Comparison of ENCODE assay signal across 34 mouse cellular contexts in the genomic region with DNA sequence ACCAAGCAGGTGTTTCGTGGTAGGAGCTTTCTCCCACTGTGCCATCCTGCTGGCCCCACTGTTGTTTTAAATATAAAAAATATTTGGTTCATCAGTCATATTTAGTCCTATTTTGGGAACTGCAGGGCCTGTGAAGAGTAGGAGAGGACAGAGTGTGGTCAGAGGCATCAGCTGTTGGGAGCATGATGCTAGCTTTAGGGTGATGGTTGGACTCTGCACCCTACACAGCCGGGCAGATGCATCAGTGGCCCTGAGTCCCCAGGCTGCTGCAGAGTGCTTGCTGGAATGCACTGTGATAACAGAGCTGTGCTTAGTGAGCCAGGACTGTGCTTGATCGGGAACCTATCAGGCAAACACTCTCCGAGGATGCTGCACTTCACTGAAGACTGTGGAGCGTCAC.
"Had no signal": no experiment of that assay in that cellular context is flagged by ENCODE, and none has a peak within 500 bp of the region (broad histone marks: within the 10 kb centered on the region; RNA-seq: fewer than 3 reads in every experiment).

No protein-coding gene starts in this region.

- H3K4me1 ChIP-seq: heart, embryonic 10.5 days; heart, embryonic 12.5 days; heart, embryonic 13.5 days; heart, embryonic 15.5 days; hindbrain, embryonic 10.5 days; hindbrain, embryonic 12.5 days; hindbrain, embryonic 13.5 days; hindbrain, embryonic 15.5 days; intestine, embryonic 15.5 days; kidney, embryonic 15.5 days had no signal

- DNase-seq: heart, postnatal 10 days; heart, postnatal 14 days; heart, postnatal 36 days; heart, postnatal 4 days; kidney, adult 11 months; kidney, adult 18-20 months; kidney, adult 2 months; kidney, adult 8-10 months; kidney, adult 9 months; kidney, postnatal 10 days; kidney, postnatal 14 days; kidney, postnatal 25 days; kidney, postnatal 36 days; kidney, postnatal 4 days; layer of hippocampus, adult 9-11 months; layer of hippocampus, postnatal 36 days had no signal

- H3K27me3 ChIP-seq: heart, embryonic 12.5 days; heart, embryonic 13.5 days; heart, embryonic 15.5 days; hindbrain, embryonic 12.5 days; hindbrain, embryonic 13.5 days; hindbrain, embryonic 15.5 days; intestine, embryonic 15.5 days; kidney, embryonic 15.5 days had no signal

- H3K9me3 ChIP-seq: heart, embryonic 10.5 days; heart, embryonic 12.5 days; heart, embryonic 13.5 days; heart, embryonic 15.5 days; hindbrain, embryonic 10.5 days; hindbrain, embryonic 12.5 days; hindbrain, embryonic 13.5 days; hindbrain, embryonic 15.5 days; intestine, embryonic 15.5 days; kidney, embryonic 15.5 days had no signal

- H3K4me2 ChIP-seq: heart, embryonic 11.5 days; heart, embryonic 12.5 days; heart, embryonic 13.5 days; heart, embryonic 15.5 days; hindbrain, embryonic 12.5 days; hindbrain, embryonic 13.5 days; hindbrain, embryonic 14.5 days; hindbrain, embryonic 15.5 days; intestine, embryonic 15.5 days; kidney, embryonic 15.5 days had no signal

- ATAC-seq: hindbrain, embryonic 16.5 days; hindbrain, postnatal 0 days; inflammation-experienced regulatory T-cells, adult 6 months; intestine, embryonic 15.5 days; intestine, embryonic 16.5 days; intestine, postnatal 0 days had no signal

- H3K4me3 ChIP-seq: heart, embryonic 10.5 days; heart, embryonic 12.5 days; heart, embryonic 13.5 days; heart, embryonic 15.5 days; hindbrain, embryonic 10.5 days; hindbrain, embryonic 12.5 days; hindbrain, embryonic 13.5 days; hindbrain, embryonic 15.5 days; intestine, embryonic 15.5 days; kidney, embryonic 15.5 days; layer of hippocampus, adult 2 months had no signal
